Mouse (Mus musculus) embryonic facial prominence, embryonic 15.5 days (tissue): ENCODE results near the gene Gm47283. TPM values are rescaled to one million over a fixed set of nuclear protein-coding genes. Genes with fewer than 3 reads are reported as not detected.
"Not testable (repeated sequence)": the region's sequence is repeated elsewhere in the genome, so short reads cannot be mapped to it uniquely, and the experiment has no call there.

Experiments used
- ATAC-seq: fragments of 200-750 bp; cut with Nextera tagmentation; 2 replicates; pipeline ENCODE4 v1.8.0; 2017; ENCODE audit warnings: low read depth, moderate TSS enrichment; ENCODE audit not compliant: insufficient number of reproducible peaks, low FRiP score, low TSS enrichment
- H3K27ac ChIP-seq: fragments of 300-500 bp; sonication (generic); replicated peaks from 2 replicates; pipeline ENCODE4 v1.5.1; 2015; ENCODE audit warnings: mild to moderate bottlenecking, inconsistent platforms
- H3K27me3 ChIP-seq: fragments of 300-500 bp; sonication (generic); 2 replicates; pipeline ENCODE4 v1.6.1; 2015; ENCODE audit warnings: inconsistent platforms
- H3K36me3 ChIP-seq: fragments of 300-500 bp; sonication (generic); 2 replicates; pipeline ENCODE4 v1.6.1; 2015; ENCODE audit warnings: mild to moderate bottlenecking, inconsistent platforms
- H3K4me1 ChIP-seq: fragments of 300-500 bp; sonication (generic); 2 replicates; pipeline ENCODE4 v1.6.1; 2015; ENCODE audit warnings: inconsistent platforms
- H3K4me2 ChIP-seq: fragments of 300-500 bp; sonication (generic); replicated peaks from 2 replicates; pipeline ENCODE4 v1.6.1; 2015; ENCODE audit warnings: mild to moderate bottlenecking, inconsistent platforms
- H3K4me3 ChIP-seq: fragments of 300-500 bp; sonication (generic); replicated peaks from 2 replicates; pipeline ENCODE4 v1.5.1; 2015; ENCODE audit warnings: mild to moderate bottlenecking, inconsistent platforms
- H3K9ac ChIP-seq: fragments of 300-500 bp; sonication (generic); 2 replicates; pipeline ENCODE4 v1.6.1; 2015; ENCODE audit warnings: inconsistent platforms
- H3K9me3 ChIP-seq: fragments of 300-500 bp; sonication (generic); replicated peaks from 2 replicates; pipeline ENCODE4 v1.6.1; 2016; ENCODE audit warnings: inconsistent platforms
- WGBS: fragments of 180-500 bp; shearing (Covaris S2); methylation state at CpG from one replicate; pipeline ENCODE4 v1.1.7; 2015; 5-methylcytosine and 5-hydroxymethylcytosine counted together
- polyA plus RNA-seq: library from polyadenylated mRNA; unstranded; fragments of >200 nt; fragmentation: Nextera tagmentation; extraction: Ambion mirVana; gene quantifications from 2 replicates; pipeline ENCODE4 v1.2.1, GENCODE M21; 2015

Gene Gm47283
- polyA plus RNA-seq, 1 experiment from 2014 or later, result not detected

- H3K4me1 ChIP-seq, ATAC-seq, H3K27me3 ChIP-seq, H3K9ac ChIP-seq, H3K4me3 ChIP-seq, H3K27ac ChIP-seq, H3K4me2 ChIP-seq: not testable (repeated sequence)
- H3K9me3 ChIP-seq, result peaks cover 50% of the 10 kb centered on the region
- 84% methylated on average over 49 of the region's 49 CpGs for WGBS
- H3K36me3 ChIP-seq, result peaks cover 42% of the 10 kb centered on the region
Observed at GRCm38 (mm10) chrY:90742261-90743052, 42.1 kb upstream of the Gm47283 start.

GRCm38 (mm10) chrY:90743053-90743810, 41.3 kb upstream of the Gm47283 start:
- H3K36me3 ChIP-seq, result peaks cover 42% of the 10 kb centered on the region
- not testable (repeated sequence) for H3K4me2 ChIP-seq
- 80% methylated on average over 40 of the region's 46 CpGs for WGBS

GRCm38 (mm10) chrY:90743811-90744220, 40.7 kb upstream of the Gm47283 start:
- ATAC-seq, result no peak
- H3K4me3 ChIP-seq, result no peak overlapping the region
- no peak overlapping the region for H3K4me2 ChIP-seq
- WGBS, result 60% methylated on average over 1 of the region's 21 CpGs
- no peak overlapping the region for H3K9ac ChIP-seq
- peaks cover 40% of the 10 kb centered on the region for H3K36me3 ChIP-seq
- peaks cover 49% of the 10 kb centered on the region for H3K9me3 ChIP-seq
- no peaks in the 10 kb centered on the region for H3K27me3 ChIP-seq
- no peak overlapping the region for H3K27ac ChIP-seq
- H3K4me1 ChIP-seq, result no peaks in the 10 kb centered on the region

More at GRCm38 (mm10) chrY:90743053-90743810, 41.3 kb upstream of the Gm47283 start:
- H3K27me3 ChIP-seq, ATAC-seq, H3K27ac ChIP-seq, H3K4me1 ChIP-seq, H3K9ac ChIP-seq, H3K4me3 ChIP-seq: not testable (repeated sequence)
- H3K9me3 ChIP-seq, result peaks cover 50% of the 10 kb centered on the region

GRCm38 (mm10) chrY:90744381-90744981, 40.1 kb upstream of the Gm47283 start:
- Histone ChIP-seq H3K4me3 (peak overlapping the region; percentile 35), H3K27ac (peak overlapping the region; percentile 79), H3K9me3 (peaks cover 42% of the 10 kb centered on the region), H3K36me3 (peaks cover 33% of the 10 kb centered on the region), H3K4me2 (peak overlapping the region; percentile 38)
- WGBS, result 62% methylated on average over 51 of the region's 51 CpGs
- H3K4me1 ChIP-seq, H3K27me3 ChIP-seq, H3K9ac ChIP-seq: not testable (repeated sequence)
- peak; percentile 90 for ATAC-seq

GRCm38 (mm10) chrY:90745256-90745655, 39.3 kb upstream of the Gm47283 start:
- peaks cover 34% of the 10 kb centered on the region for H3K9me3 ChIP-seq
- H3K4me2 ChIP-seq, H3K9ac ChIP-seq, H3K4me3 ChIP-seq, ATAC-seq, H3K27ac ChIP-seq, H3K27me3 ChIP-seq, H3K4me1 ChIP-seq: not testable (repeated sequence)
- H3K36me3 ChIP-seq, result peaks cover 26% of the 10 kb centered on the region
- 93% methylated on average over 5 of the region's 5 CpGs for WGBS

GRCm38 (mm10) chrY:90754721-90755120, 29.8 kb upstream of the Gm47283 start, which contains the start of gene Gm21860:
Gm21860 (minus strand) TSS chrY:90754821.
- not testable (repeated sequence) for H3K4me1 ChIP-seq, H3K27me3 ChIP-seq, H3K27ac ChIP-seq, H3K4me2 ChIP-seq, H3K4me3 ChIP-seq, ATAC-seq, H3K9ac ChIP-seq, H3K36me3 ChIP-seq, H3K9me3 ChIP-seq
- WGBS, result no CpG with 5 or more reads among the region's 8 CpGs

GRCm38 (mm10) chrY:90839077-90839476, 54.5 kb downstream of the Gm47283 start, which contains the start of gene Gm21748:
Gm21748 (minus strand) TSS chrY:90839177.
- H3K4me2 ChIP-seq, ATAC-seq, H3K4me3 ChIP-seq, H3K9me3 ChIP-seq, H3K27me3 ChIP-seq, H3K9ac ChIP-seq, H3K36me3 ChIP-seq, H3K27ac ChIP-seq, H3K4me1 ChIP-seq: not testable (repeated sequence)
- WGBS, result no CpG with 5 or more reads among the region's 8 CpGs

Other genes starting within 250 kb of the Gm47283 start
- not detected in 2 replicates for gene Gm21860, start 29.9 kb upstream of the Gm47283 start, polyA plus RNA-seq
- not detected in 2 replicates for gene Gm21748, start 54.4 kb downstream of the Gm47283 start, polyA plus RNA-seq